Mouse (Mus musculus): ENCODE measurements at regions not wholly inside any gene's neighbourhood (a gene's known extent, or its start where the extent isn't known, plus 50 kb on each side); places are given as distances from the start of the nearest gene placed in this dataset.

- Histone ChIP-seq H3K4me1 (ENCODE audit: control insufficient read depth, insufficient read depth, low read length) (no peaks in the 10 kb centered on the region), H3K36me3 (ENCODE audit: control insufficient read depth, insufficient read depth, low read length) (no peaks in the 10 kb centered on the region), H3K4me2 (ENCODE audit: low read length) (no peak overlapping the region), H3K9me3 (ENCODE audit: control insufficient read depth, low read length) (no peaks in the 10 kb centered on the region), H3K9ac (replicated peaks; ENCODE audit: low read length) (no peak overlapping the region), H3K27me3 (ENCODE audit: control insufficient read depth, insufficient read depth, low read length) (no peaks in the 10 kb centered on the region), H3K4me3 (replicated peaks; ENCODE audit: low read depth, low read length) (no peak overlapping the region), H3K27ac (replicated peaks; ENCODE audit: low read depth, low read length) (no peak overlapping the region)
- DNase-seq (no peak), ATAC-seq (ENCODE audit: low FRiP score, low TSS enrichment) (no peak)
Observed at GRCm38 (mm10) chr1:45041815-45042214, 269.5 kb upstream of the Col3a1 start.

GRCm38 (mm10) chr1:45043245-45043926, 268.0 kb upstream of the Col3a1 start:
- Histone ChIP-seq H3K36me3 (ENCODE audit: control insufficient read depth, insufficient read depth, low read length) (no peaks in the 10 kb centered on the region), H3K27me3 (ENCODE audit: control insufficient read depth, insufficient read depth, low read length) (no peaks in the 10 kb centered on the region), H3K27ac (replicated peaks; ENCODE audit: low read depth, low read length) (no peak overlapping the region), H3K4me1 (ENCODE audit: control insufficient read depth, insufficient read depth, low read length) (no peaks in the 10 kb centered on the region), H3K9ac (replicated peaks; ENCODE audit: low read length) (no peak overlapping the region), H3K4me3 (replicated peaks; ENCODE audit: low read depth, low read length) (no peak overlapping the region), H3K4me2 (ENCODE audit: low read length) (no peak overlapping the region), H3K9me3 (ENCODE audit: control insufficient read depth, low read length) (no peaks in the 10 kb centered on the region)
- DNase-seq (no peak), ATAC-seq (ENCODE audit: low FRiP score, low TSS enrichment) (no peak)

- no peaks in the 10 kb centered on the region for H3K36me3 ChIP-seq (ENCODE audit: control insufficient read depth, insufficient read depth, low read length)
Observed at GRCm38 (mm10) chr1:45090841-45091535, 220.3 kb upstream of the Col3a1 start.

GRCm38 (mm10) chr1:45100966-45101365, 210.4 kb upstream of the Col3a1 start:
- H3K4me1 ChIP-seq (ENCODE audit: control insufficient read depth, insufficient read depth, low read length): no peaks in the 10 kb centered on the region
- ATAC-seq (ENCODE audit: low FRiP score, low TSS enrichment) (no peak), DNase-seq (no peak)
- H3K4me3 ChIP-seq (replicated peaks; ENCODE audit: low read depth, low read length): no peak overlapping the region
- no peaks in the 10 kb centered on the region for H3K36me3 ChIP-seq (ENCODE audit: control insufficient read depth, insufficient read depth, low read length)
- H3K27ac ChIP-seq (replicated peaks; ENCODE audit: low read depth, low read length): no peak overlapping the region
- no peaks in the 10 kb centered on the region for H3K27me3 ChIP-seq (ENCODE audit: control insufficient read depth, insufficient read depth, low read length)
- no peak overlapping the region for H3K4me2 ChIP-seq (ENCODE audit: low read length)
- no peak overlapping the region for H3K9ac ChIP-seq (replicated peaks; ENCODE audit: low read length)
- H3K9me3 ChIP-seq (ENCODE audit: control insufficient read depth, low read length): no peaks in the 10 kb centered on the region

More at GRCm38 (mm10) chr1:45090841-45091535, 220.3 kb upstream of the Col3a1 start:
- Histone ChIP-seq H3K4me3 (replicated peaks; ENCODE audit: low read depth, low read length) (no peak overlapping the region), H3K4me2 (ENCODE audit: low read length) (no peak overlapping the region), H3K27me3 (ENCODE audit: control insufficient read depth, insufficient read depth, low read length) (no peaks in the 10 kb centered on the region), H3K9ac (replicated peaks; ENCODE audit: low read length) (no peak overlapping the region), H3K9me3 (ENCODE audit: control insufficient read depth, low read length) (no peaks in the 10 kb centered on the region), H3K4me1 (ENCODE audit: control insufficient read depth, insufficient read depth, low read length) (no peaks in the 10 kb centered on the region), H3K27ac (replicated peaks; ENCODE audit: low read depth, low read length) (no peak overlapping the region)
- ATAC-seq (ENCODE audit: low FRiP score, low TSS enrichment): peak; percentile 29; the same call in 1 of the 2 replicates
- DNase-seq: no peak
- WGBS: 90% methylated on average over 10 of the region's 10 CpGs

GRCm38 (mm10) chr1:45116409-45117144, 194.8 kb upstream of the Col3a1 start:
- 0 out of 2 replicates have a peak, but pooled peaks have one; percentile 50 for ATAC-seq (ENCODE audit: low FRiP score, low TSS enrichment)
- peak; percentile 2 for DNase-seq

GRCm38 (mm10) chr1:45135152-45135714, 176.1 kb upstream of the Col3a1 start:
- no peak for DNase-seq
- H3K4me1 ChIP-seq (ENCODE audit: control insufficient read depth, insufficient read depth, low read length): no peaks in the 10 kb centered on the region
- H3K9ac ChIP-seq (replicated peaks; ENCODE audit: low read length): no peak overlapping the region
- ATAC-seq (ENCODE audit: low FRiP score, low TSS enrichment): no peak
- 82% methylated on average over 6 of the region's 7 CpGs for WGBS
- H3K4me3 ChIP-seq (replicated peaks; ENCODE audit: low read depth, low read length): no peak overlapping the region
- H3K27ac ChIP-seq (replicated peaks; ENCODE audit: low read depth, low read length): no peak overlapping the region
- H3K27me3 ChIP-seq (ENCODE audit: control insufficient read depth, insufficient read depth, low read length): no peaks in the 10 kb centered on the region
- no peaks in the 10 kb centered on the region for H3K9me3 ChIP-seq (ENCODE audit: control insufficient read depth, low read length)
- H3K4me2 ChIP-seq (ENCODE audit: low read length): no peak overlapping the region
- H3K36me3 ChIP-seq (ENCODE audit: control insufficient read depth, insufficient read depth, low read length): no peaks in the 10 kb centered on the region

More at GRCm38 (mm10) chr1:45116409-45117144, 194.8 kb upstream of the Col3a1 start:
- Histone ChIP-seq H3K27me3 (ENCODE audit: control insufficient read depth, insufficient read depth, low read length) (no peaks in the 10 kb centered on the region), H3K4me2 (ENCODE audit: low read length) (no peak overlapping the region), H3K9me3 (ENCODE audit: control insufficient read depth, low read length) (no peaks in the 10 kb centered on the region), H3K4me1 (ENCODE audit: control insufficient read depth, insufficient read depth, low read length) (no peaks in the 10 kb centered on the region), H3K27ac (replicated peaks; ENCODE audit: low read depth, low read length) (no peak overlapping the region), H3K36me3 (ENCODE audit: control insufficient read depth, insufficient read depth, low read length) (no peaks in the 10 kb centered on the region), H3K4me3 (replicated peaks; ENCODE audit: low read depth, low read length) (no peak overlapping the region), H3K9ac (replicated peaks; ENCODE audit: low read length) (no peak overlapping the region)
- WGBS: 82% methylated on average over 1 of the region's 1 CpGs

- DNase-seq: no peak
- no peak overlapping the region for H3K4me2 ChIP-seq (ENCODE audit: low read length)
- ATAC-seq (ENCODE audit: low FRiP score, low TSS enrichment): no peak
- no peak overlapping the region for H3K27ac ChIP-seq (replicated peaks; ENCODE audit: low read depth, low read length)
- WGBS: 82% methylated on average over 2 of the region's 2 CpGs
- no peaks in the 10 kb centered on the region for H3K9me3 ChIP-seq (ENCODE audit: control insufficient read depth, low read length)
- H3K27me3 ChIP-seq (ENCODE audit: control insufficient read depth, insufficient read depth, low read length): no peaks in the 10 kb centered on the region
- H3K4me1 ChIP-seq (ENCODE audit: control insufficient read depth, insufficient read depth, low read length): no peaks in the 10 kb centered on the region
- H3K9ac ChIP-seq (replicated peaks; ENCODE audit: low read length): no peak overlapping the region
- H3K36me3 ChIP-seq (ENCODE audit: control insufficient read depth, insufficient read depth, low read length): no peaks in the 10 kb centered on the region
- no peak overlapping the region for H3K4me3 ChIP-seq (replicated peaks; ENCODE audit: low read depth, low read length)
Observed at GRCm38 (mm10) chr1:45147019-45147418, 164.3 kb upstream of the Col3a1 start.

GRCm38 (mm10) chr1:45181632-45182031, 129.7 kb upstream of the Col3a1 start:
- no peaks in the 10 kb centered on the region for H3K9me3 ChIP-seq (ENCODE audit: control insufficient read depth, low read length)
- no peaks in the 10 kb centered on the region for H3K4me1 ChIP-seq (ENCODE audit: control insufficient read depth, insufficient read depth, low read length)
- H3K27me3 ChIP-seq (ENCODE audit: control insufficient read depth, insufficient read depth, low read length): no peaks in the 10 kb centered on the region
- no peak overlapping the region for H3K4me3 ChIP-seq (replicated peaks; ENCODE audit: low read depth, low read length)
- whole genome bisulfite sequencing: 98% methylated on average over 1 of the region's 1 CpGs
- H3K9ac ChIP-seq (replicated peaks; ENCODE audit: low read length): no peak overlapping the region
- DNase-seq (no peak), ATAC-seq (ENCODE audit: low FRiP score, low TSS enrichment) (no peak)
- no peak overlapping the region for H3K4me2 ChIP-seq (ENCODE audit: low read length)
- no peak overlapping the region for H3K27ac ChIP-seq (replicated peaks; ENCODE audit: low read depth, low read length)
- no peaks in the 10 kb centered on the region for H3K36me3 ChIP-seq (ENCODE audit: control insufficient read depth, insufficient read depth, low read length)
